8 mouse cellular contexts compared by ENCODE assay signal in the genomic region with DNA sequence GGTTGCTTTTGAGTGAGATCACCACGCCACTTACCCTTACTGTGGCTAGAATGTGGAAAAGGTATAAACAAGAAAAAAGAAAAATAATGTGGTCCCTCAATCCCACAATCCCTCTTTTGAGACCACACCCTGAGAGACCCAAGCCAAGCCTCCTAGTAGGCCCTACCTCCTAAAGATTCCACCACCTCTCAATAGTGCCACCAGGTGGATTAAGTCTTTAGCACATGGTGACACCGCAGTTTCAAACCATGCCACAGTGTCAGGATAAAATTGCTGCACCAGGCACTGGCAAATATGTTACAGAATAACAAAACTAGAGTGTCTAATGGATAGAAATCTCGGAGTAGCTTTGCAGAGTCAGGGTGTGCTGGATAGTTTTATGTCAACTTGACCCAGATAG.
DNase-seq lines count a peak whose midpoint lies in the region; ATAC-seq lines count a peak whose summit lies in the region.

No protein-coding gene starts in this region.

- H3K4me1 ChIP-seq in forebrain, embryonic 16.5 days (replicated peaks; ENCODE audit: control insufficient read depth, insufficient read depth, low read length), result peaks cover 3% of the 10 kb centered on the region; the same call in 1 of the 2 replicates

- H3K27me3 ChIP-seq in forebrain, embryonic 16.5 days (replicated peaks; ENCODE audit: control insufficient read depth, insufficient read depth, low read length), result no peaks in the 10 kb centered on the region

- no peaks in the 10 kb centered on the region for H3K9me3 ChIP-seq in forebrain, embryonic 16.5 days (ENCODE audit: control insufficient read depth, low read length)

- H3K4me3 ChIP-seq in forebrain, embryonic 16.5 days (replicated peaks; ENCODE audit: low read length), result no peak overlapping the region

- 80% methylated on average over 3 of the region's 3 CpGs for WGBS in forebrain, embryonic 16.5 days

- peak; percentile 78 to 80 for ATAC-seq in hematopoietic stem cell, adult 5-6 weeks (replicated peaks in 1 of 2; ENCODE audit: insufficient read depth in 1 of 2, low FRiP score in 2 of 2, low TSS enrichment in 1 of 2, low read depth in 1 of 2, poor library complexity in 2 of 2, severe bottlenecking in 2 of 2)
- no peak for ATAC-seq in forebrain, embryonic 16.5 days

- no peaks in the 10 kb centered on the region for H3K36me3 ChIP-seq in forebrain, embryonic 16.5 days (ENCODE audit: control insufficient read depth, insufficient read depth)

- DNase-seq in frontal cortex, postnatal 36 days (ENCODE audit: low spot score in 2 of 2), result peak; percentile 12 to 24
- no peak for DNase-seq in frontal cortex, postnatal 14 days (ENCODE audit: low spot score in 2 of 2)
- peak; percentile 15 for DNase-seq in right cerebral cortex, adult 18-20 months
- DNase-seq in right cerebral cortex, postnatal 10 days (ENCODE audit: low spot score in 2 of 2), result no peak
- peak; percentile 13 for DNase-seq in c-Kit-positive CD71-positive TER-119-negative erythroid progenitor cells, embryonic 14.5 days (ENCODE audit: low read depth)
- peak; percentile 6 to 29 for DNase-seq in spleen, postnatal 10 days (ENCODE audit: low spot score in 2 of 2)

- no peak overlapping the region for H3K4me2 ChIP-seq in forebrain, embryonic 16.5 days (ENCODE audit: low read length)

- H3K27ac ChIP-seq in forebrain, embryonic 16.5 days (ENCODE audit: low read length), result no peak overlapping the region

- H3K9ac ChIP-seq in forebrain, embryonic 16.5 days (replicated peaks; ENCODE audit: low read depth, low read length), result no peak overlapping the region

Comparison
In these comparisons a context has a peak if more than half of its experiments do, and no peak if none do; other contexts are left out.
1. DNase-seq: peak in frontal cortex, postnatal 36 days (2 of 2), right cerebral cortex, adult 18-20 months (single experiment), c-Kit-positive CD71-positive TER-119-negative erythroid progenitor cells, embryonic 14.5 days (single experiment) and spleen, postnatal 10 days (2 of 2); none in frontal cortex, postnatal 14 days (0 of 2) and right cerebral cortex, postnatal 10 days (0 of 2).